Mouse (Mus musculus) kidney, adult 2 months (tissue): Measurements from ENCODE around the gene Gadd45g. TPM values are rescaled to one million over a fixed set of nuclear protein-coding genes. Genes with fewer than 3 reads are reported as not detected.

ENCODE experiments used
- DNase-seq: peaks from one replicate; pipeline ENCODE4 v3.0.0; 2021
- H3K27ac ChIP-seq: fragments of 200-500 bp; 2 replicates; pipeline ENCODE4 v1.5.1; 2012; ENCODE audit warnings: low read depth, low read length, control low read depth, inconsistent platforms; ENCODE audit not compliant: insufficient read depth
- H3K27me3 ChIP-seq: fragments of 200-500 bp; replicated peaks from 2 replicates; pipeline ENCODE4 v1.6.1; 2012; ENCODE audit warnings: mild to moderate bottlenecking, moderate library complexity, low read length, inconsistent platforms; ENCODE audit not compliant: control insufficient read depth, insufficient read depth
- H3K36me3 ChIP-seq: fragments of 200-500 bp; 2 replicates; pipeline ENCODE4 v1.6.1; 2012; ENCODE audit warnings: mild to moderate bottlenecking, moderate library complexity, low read length, inconsistent platforms; ENCODE audit not compliant: control insufficient read depth, insufficient read depth
- H3K4me1 ChIP-seq: fragments of 200-500 bp; 2 replicates; pipeline ENCODE4 v1.6.1; 2011; ENCODE audit warnings: low read length; ENCODE audit not compliant: control insufficient read depth, insufficient read depth
- H3K4me3 ChIP-seq: fragments of 200-500 bp; 2 replicates; pipeline ENCODE4 v1.5.1; 2011; ENCODE audit warnings: mild to moderate bottlenecking, low read depth, low read length, control low read depth; ENCODE audit not compliant: insufficient read depth
- CTCF ChIP-seq: fragments of 200-500 bp; conservative IDR thresholded peaks from 2 replicates; pipeline ENCODE4 v1.5.1; 2011; ENCODE audit warnings: low read depth, mild to moderate bottlenecking, control low read depth, low read length, moderate library complexity, mixed read lengths; ENCODE audit not compliant: insufficient read depth, insufficient read length
- POLR2A ChIP-seq: fragments of 200-500 bp; IDR thresholded peaks from one replicate; pipeline ENCODE4 v1.6.1; 2011; ENCODE audit warnings: low read depth, low read length, control low read depth
- WGBS: fragments of 180-500 bp; shearing (Covaris S2); methylation state at CpG from one replicate; pipeline ENCODE4 v1.1.7; 2018; 5-methylcytosine and 5-hydroxymethylcytosine counted together
- polyA plus RNA-seq: library from polyadenylated mRNA; depleted of rRNA; stranded (reverse); fragments of >200 nt; gene quantifications from 2 replicates; pipeline ENCODE4 v1.2.3, GENCODE M21; 2012

Gadd45g gene
- polyA plus RNA-seq, 1 experiment, result 57.2 TPM

DNA sequence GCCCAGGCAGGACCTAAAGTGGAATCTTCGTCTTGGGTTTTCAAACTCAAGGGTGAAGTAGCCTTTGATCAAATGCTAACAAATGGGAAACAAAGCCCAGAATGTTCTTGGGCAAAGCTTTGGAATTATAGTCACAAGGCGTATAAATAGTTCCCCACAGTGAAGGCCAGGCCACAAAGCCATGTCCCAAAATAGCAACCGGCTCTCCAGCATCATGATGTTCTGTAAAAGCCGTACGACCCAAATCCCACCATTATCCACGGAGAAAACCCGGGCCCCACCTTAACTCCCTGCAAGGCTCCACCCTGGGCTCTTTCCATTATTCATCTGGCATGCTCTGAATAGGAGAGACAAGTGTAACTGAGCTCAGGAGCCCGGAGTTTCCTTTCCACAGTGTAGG is 32.3 kb downstream of the Gadd45g start:
- 67% methylated on average over 8 of the region's 8 CpGs for WGBS

GRCm38 (mm10) chr13:51879571-51879970 is 33.1 kb downstream of the Gadd45g start:
- Histone ChIP-seq H3K4me1 (peaks cover 13% of the 10 kb centered on the region; the same call in 1 of the 2 replicates), H3K36me3 (no peaks in the 10 kb centered on the region), H3K27ac (no peak overlapping the region), H3K27me3 (no peaks in the 10 kb centered on the region), H3K4me3 (no peak overlapping the region)
- no peak for TF ChIP-seq CTCF
- no peak for TF ChIP-seq POLR2A
- 87% methylated on average over 3 of the region's 3 CpGs for WGBS
- DNase-seq, result no peak

More for the DNA sequence above, 32.3 kb downstream of the Gadd45g start:
- Histone ChIP-seq H3K27me3 (no peaks in the 10 kb centered on the region), H3K4me1 (peaks cover 13% of the 10 kb centered on the region; the same call in 1 of the 2 replicates), H3K27ac (no peak overlapping the region), H3K36me3 (no peaks in the 10 kb centered on the region), H3K4me3 (no peak overlapping the region)
- TF ChIP-seq CTCF, result no peak
- TF ChIP-seq POLR2A, result no peak
- DNase-seq, result no peak

GRCm38 (mm10) chr13:51880019-51880418 is 33.5 kb downstream of the Gadd45g start:
- WGBS, result 90% methylated on average over 4 of the region's 4 CpGs
- peaks cover 13% of the 10 kb centered on the region; the same call in 1 of the 2 replicates for H3K4me1 ChIP-seq

GRCm38 (mm10) chr13:51881271-51882128 is 35.0 kb downstream of the Gadd45g start:
- peak; percentile 88 for DNase-seq
- no peaks in the 10 kb centered on the region for H3K36me3 ChIP-seq
- 46% methylated on average over 11 of the region's 11 CpGs for WGBS
- no peak for TF ChIP-seq CTCF
- no peak for TF ChIP-seq POLR2A
- H3K27ac ChIP-seq, result no peak overlapping the region
- H3K27me3 ChIP-seq, result no peaks in the 10 kb centered on the region
- H3K4me3 ChIP-seq, result no peak overlapping the region
- peaks cover 13% of the 10 kb centered on the region; the same call in 1 of the 2 replicates for H3K4me1 ChIP-seq

More at GRCm38 (mm10) chr13:51880019-51880418, 33.5 kb downstream of the Gadd45g start:
- TF ChIP-seq CTCF, result no peak
- no peak for TF ChIP-seq POLR2A
- H3K27me3 ChIP-seq, result no peaks in the 10 kb centered on the region
- H3K4me3 ChIP-seq, result no peak overlapping the region
- no peak for DNase-seq
- H3K27ac ChIP-seq, result no peak overlapping the region
- H3K36me3 ChIP-seq, result no peaks in the 10 kb centered on the region

DNA sequence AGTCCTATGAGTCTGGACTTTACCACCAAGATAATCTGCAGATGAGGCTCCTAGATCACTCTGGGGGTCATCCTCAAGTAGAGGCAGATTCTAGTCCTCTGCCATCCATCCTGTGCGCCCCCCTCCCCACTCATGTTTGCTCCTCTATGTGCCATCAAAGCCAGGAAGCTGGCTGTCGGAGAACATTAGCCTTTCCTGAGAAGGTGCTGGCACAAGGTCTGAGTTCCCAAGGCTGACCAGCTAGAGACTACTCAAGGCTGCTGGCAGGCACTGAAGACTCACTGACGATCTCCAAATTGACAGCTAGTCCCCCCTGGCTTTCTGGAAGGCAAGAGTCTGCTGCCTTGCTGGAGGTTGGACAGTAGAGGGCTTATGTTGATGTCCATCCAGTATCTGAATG is 35.7 kb downstream of the Gadd45g start:
- Histone ChIP-seq H3K27me3 (no peaks in the 10 kb centered on the region), H3K4me3 (no peak overlapping the region), H3K27ac (no peak overlapping the region), H3K36me3 (no peaks in the 10 kb centered on the region), H3K4me1 (peaks cover 13% of the 10 kb centered on the region; the same call in 1 of the 2 replicates)
- 70% methylated on average over 3 of the region's 3 CpGs for whole genome bisulfite sequencing
- DNase-seq, result no peak
- no peak for TF ChIP-seq POLR2A
- no peak for TF ChIP-seq CTCF

DNA sequence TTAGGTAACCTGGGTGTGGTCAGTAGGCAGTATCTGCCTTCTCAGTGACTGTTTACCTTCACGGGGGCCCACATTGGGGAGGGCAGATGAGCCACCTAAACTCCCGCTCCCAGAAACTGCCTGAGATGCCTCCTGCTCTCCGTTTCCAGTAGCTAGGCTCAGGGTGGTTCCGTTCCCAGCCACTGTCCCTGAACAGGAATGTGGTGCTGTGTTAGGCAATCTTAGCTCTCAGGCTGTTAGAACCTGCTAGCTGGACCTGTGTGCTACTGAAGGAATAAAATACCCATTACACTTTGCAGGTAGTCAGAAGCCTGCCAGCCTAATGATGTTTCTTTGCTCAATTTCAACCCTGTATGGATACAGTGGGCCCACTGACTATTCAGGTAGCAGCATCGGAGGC is 37.8 kb downstream of the Gadd45g start:
- TF ChIP-seq CTCF (no peak), POLR2A (no peak)
- Histone ChIP-seq H3K27ac (no peak overlapping the region), H3K27me3 (no peaks in the 10 kb centered on the region), H3K4me3 (no peak overlapping the region), H3K4me1 (peaks cover 13% of the 10 kb centered on the region; the same call in 1 of the 2 replicates), H3K36me3 (no peaks in the 10 kb centered on the region)
- WGBS, result 77% methylated on average over 5 of the region's 5 CpGs
- DNase-seq, result no peak

DNA sequence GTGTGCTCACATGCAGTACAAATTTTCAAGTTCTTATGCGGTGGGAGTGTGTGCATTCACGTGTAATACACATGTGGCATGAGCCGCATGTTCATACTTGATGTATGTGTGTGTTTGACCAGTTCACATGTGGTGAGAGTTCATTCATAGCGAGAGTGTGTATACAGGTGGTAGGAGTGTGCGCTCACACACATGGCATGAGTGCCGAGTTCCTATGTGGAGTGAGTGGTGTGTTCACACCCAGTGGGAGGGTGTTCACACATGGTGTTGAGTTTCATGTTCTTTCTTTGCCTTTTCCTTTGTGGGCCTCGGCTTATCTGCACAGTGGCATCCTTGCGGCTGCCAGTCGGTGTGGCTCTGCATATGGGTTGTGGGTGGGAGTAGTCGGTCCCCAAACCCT is 39.1 kb downstream of the Gadd45g start:
- TF ChIP-seq CTCF, result no peak
- Histone ChIP-seq H3K27me3 (no peaks in the 10 kb centered on the region), H3K4me3 (no peak overlapping the region), H3K4me1 (peaks cover 13% of the 10 kb centered on the region; the same call in 1 of the 2 replicates), H3K36me3 (no peaks in the 10 kb centered on the region), H3K27ac (no peak overlapping the region)
- WGBS, result 93% methylated on average over 10 of the region's 10 CpGs
- no peak for DNase-seq
